Mouse (Mus musculus) retina, postnatal 7 days (tissue): ENCODE data around the gene Dcst1.

Experiments used
- DNase-seq: peaks from one replicate; pipeline ENCODE4 v3.0.0-alpha.2; 2012; ENCODE audit warnings: low read depth, low spot score

Gene Dcst1

GRCm38 (mm10) chr3:89361675-89362074 lies 3.4 kb downstream of the Dcst1 start, which contains the start of gene Dcst2:
Dcst2 (plus strand) TSS chr3:89361975.
- DNase-seq, result no peak

- no peak for DNase-seq
These were observed 4.8 kb downstream of the Dcst1 start for GRCm38 (mm10) chr3:89360237-89360636.

GRCm38 (mm10) chr3:89359630-89360029 lies 5.4 kb downstream of the Dcst1 start:
- DNase-seq, result no peak

- no peak for DNase-seq
These were observed 9.0 kb downstream of the Dcst1 start for GRCm38 (mm10) chr3:89356029-89356428.

- no peak for DNase-seq
These were observed 9.5 kb downstream of the Dcst1 start for GRCm38 (mm10) chr3:89355512-89355902.

GRCm38 (mm10) chr3:89354816-89355511 lies 10.1 kb downstream of the Dcst1 start:
- DNase-seq, result peak; percentile 70

- no peak for DNase-seq
These were observed 13.8 kb downstream of the Dcst1 start for GRCm38 (mm10) chr3:89351271-89351670.

- peak; percentile 75 for DNase-seq
These were observed 15.1 kb downstream of the Dcst1 start, which contains the start of gene Adam15 for GRCm38 (mm10) chr3:89349869-89350501. Adam15 (minus strand) TSS chr3:89349996.

GRCm38 (mm10) chr3:89348911-89349868 lies 15.9 kb downstream of the Dcst1 start:
- no peak for DNase-seq

- no peak for DNase-seq
These were observed 17.1 kb downstream of the Dcst1 start for GRCm38 (mm10) chr3:89347916-89348315.

- no peak for DNase-seq
These were observed 18.1 kb downstream of the Dcst1 start for GRCm38 (mm10) chr3:89346815-89347540.

GRCm38 (mm10) chr3:89343279-89343678 lies 21.8 kb downstream of the Dcst1 start:
- no peak for DNase-seq

- no peak for DNase-seq
These were observed 23.3 kb downstream of the Dcst1 start for GRCm38 (mm10) chr3:89341794-89342193.

- peak; percentile 73 for DNase-seq
These were observed 24.6 kb downstream of the Dcst1 start for GRCm38 (mm10) chr3:89340465-89340864.

- DNase-seq, result no peak
These were observed 25.6 kb downstream of the Dcst1 start for GRCm38 (mm10) chr3:89339416-89339815.

- no peak for DNase-seq
These were observed 27.1 kb downstream of the Dcst1 start, which contains the start of gene Efna4 for GRCm38 (mm10) chr3:89337721-89338578. Efna4 (minus strand) TSS chr3:89338028.

- DNase-seq, result no peak
These were observed 27.9 kb downstream of the Dcst1 start for GRCm38 (mm10) chr3:89337062-89337720.

- no peak for DNase-seq
These were observed 28.5 kb downstream of the Dcst1 start for GRCm38 (mm10) chr3:89336529-89336928.

GRCm38 (mm10) chr3:89333053-89333452 lies 32.0 kb downstream of the Dcst1 start:
- no peak for DNase-seq

GRCm38 (mm10) chr3:89332476-89332875 lies 32.6 kb downstream of the Dcst1 start:
- no peak for DNase-seq
